Mouse (Mus musculus) brain, adult 2 months (tissue): ENCODE measurements around the gene Olfr476.
"Not testable (repeated sequence)": the region's sequence is repeated elsewhere in the genome, so short reads cannot be mapped to it uniquely, and the experiment has no call there.

Experiments used
- DNase-seq: peaks from one replicate; pipeline ENCODE4 v3.0.0; 2011; ENCODE audit warnings: low read depth, low spot score

Olfr476 gene

GRCm38 (mm10) chr7:107964503-107964902, at the start of gene Olfr476:
Gene Olfr476, plus strand, starts transcription at chr7:107964803.
- DNase-seq = no peak

GRCm38 (mm10) chr7:107930146-107930545, 34.5 kb upstream of the Olfr476 start, which contains the start of gene Olfr473:
Gene Olfr473, plus strand, starts transcription at chr7:107930446.
- DNase-seq = no peak

- DNase-seq = not testable (repeated sequence)
Measured at GRCm38 (mm10) chr7:107952539-107952938, 12.1 kb upstream of the Olfr476 start.

- no peak for DNase-seq
Measured at GRCm38 (mm10) chr7:107954343-107954742, 10.3 kb upstream of the Olfr476 start, which contains the start of gene Olfr474. Gene Olfr474, plus strand, starts transcription at chr7:107954643.

GRCm38 (mm10) chr7:107986393-107986792, 21.8 kb downstream of the Olfr476 start, which contains the start of gene Olfr477:
Gene Olfr477, plus strand, starts transcription at chr7:107986693.
- DNase-seq = no peak

GRCm38 (mm10) chr7:108014256-108014655, 49.7 kb downstream of the Olfr476 start:
- not testable (repeated sequence) for DNase-seq
